Mouse (Mus musculus) kidney, postnatal 36 days (tissue): ENCODE measurements around the gene Msmp.

ENCODE experiments used
- DNase-seq, 2 experiments: peaks; one replicate each; pipeline ENCODE4 v3.0.0; 2021 to 2022; ENCODE audit warnings: mixed read lengths in 2 of 2

The Msmp gene

DNA sequence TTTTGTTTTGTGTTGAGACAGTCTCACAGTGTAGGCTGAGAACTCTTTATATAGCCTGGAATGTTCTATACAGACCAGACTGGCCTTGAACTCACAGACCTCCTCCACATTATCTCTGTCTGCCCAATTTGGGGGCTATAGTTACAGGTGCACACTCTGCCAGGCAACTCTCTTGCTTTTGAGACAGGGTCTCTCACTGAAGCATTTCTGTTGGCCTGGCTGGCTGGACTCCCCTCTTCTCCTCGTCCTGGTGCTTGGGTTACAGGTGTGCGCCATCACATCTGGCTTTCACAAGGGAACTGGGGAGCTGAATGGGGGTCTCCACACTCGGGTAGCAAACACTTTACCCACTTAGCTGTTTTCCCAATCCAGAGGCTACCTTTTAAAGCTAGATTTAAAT, 7.7 kb upstream of the Msmp start:
- no peak for DNase-seq

DNA sequence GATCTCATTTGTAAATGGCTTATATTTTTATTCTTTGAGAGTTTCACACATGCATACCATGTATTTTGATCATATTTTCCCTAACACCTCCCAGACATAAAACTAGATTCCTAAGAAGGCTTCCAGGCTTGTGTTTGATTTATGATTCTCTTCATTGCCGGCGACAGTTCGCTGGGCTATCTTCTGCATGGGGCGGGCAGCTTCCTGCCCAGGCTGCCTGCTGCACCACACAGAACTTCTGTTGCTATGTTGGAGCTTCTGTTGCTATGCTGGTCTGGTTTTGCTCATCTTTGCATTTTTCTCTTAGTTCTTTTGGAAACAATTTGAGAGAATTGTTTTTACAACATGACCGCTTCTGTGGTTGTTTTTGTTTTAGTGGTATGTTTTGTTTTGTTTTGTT, 7.2 kb upstream of the Msmp start:
- peak in 1 of 2 experiments; percentile 34 for DNase-seq

DNA sequence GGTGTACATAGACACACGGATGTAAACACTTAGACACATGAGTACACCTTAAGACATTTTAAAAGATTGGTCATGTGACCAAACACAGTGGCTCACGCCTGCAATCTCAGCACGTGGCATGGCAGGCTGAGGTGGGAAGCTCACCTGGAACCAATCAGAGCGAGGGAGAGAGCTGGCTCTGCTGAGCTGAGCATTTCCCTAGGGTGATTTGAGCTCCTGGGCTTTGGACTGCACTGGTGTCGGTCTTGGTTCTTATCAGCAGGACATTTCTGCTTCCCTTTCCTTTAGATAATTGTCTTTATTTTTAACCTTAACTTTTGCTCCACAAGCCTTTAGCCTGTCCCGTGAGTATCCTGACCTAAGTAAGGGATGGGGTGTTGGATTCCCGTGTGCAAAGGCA, 3.4 kb upstream of the Msmp start:
- peak; percentile 36 to 46 for DNase-seq

DNA sequence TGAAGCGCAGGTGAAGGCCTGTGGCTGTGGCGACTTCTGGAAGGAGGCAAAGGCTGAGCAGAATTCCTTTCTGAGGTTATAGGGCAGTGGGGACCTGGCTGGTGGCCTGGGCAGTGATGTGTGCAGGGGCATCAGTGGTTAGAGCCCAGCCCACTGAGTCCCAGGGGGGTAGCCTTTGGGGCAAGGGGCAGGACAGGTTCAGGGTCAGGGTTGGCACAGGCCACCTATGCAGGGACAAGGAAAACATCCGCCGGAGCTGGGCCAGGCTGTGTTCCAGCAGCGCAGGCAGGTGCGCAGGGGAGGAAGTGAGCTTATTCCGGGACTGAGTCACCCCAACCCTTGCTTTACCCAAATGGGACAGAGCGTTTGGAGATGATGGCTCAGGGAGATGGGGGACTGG, 2.1 kb upstream of the Msmp start:
- DNase-seq: peak; percentile 89

DNA sequence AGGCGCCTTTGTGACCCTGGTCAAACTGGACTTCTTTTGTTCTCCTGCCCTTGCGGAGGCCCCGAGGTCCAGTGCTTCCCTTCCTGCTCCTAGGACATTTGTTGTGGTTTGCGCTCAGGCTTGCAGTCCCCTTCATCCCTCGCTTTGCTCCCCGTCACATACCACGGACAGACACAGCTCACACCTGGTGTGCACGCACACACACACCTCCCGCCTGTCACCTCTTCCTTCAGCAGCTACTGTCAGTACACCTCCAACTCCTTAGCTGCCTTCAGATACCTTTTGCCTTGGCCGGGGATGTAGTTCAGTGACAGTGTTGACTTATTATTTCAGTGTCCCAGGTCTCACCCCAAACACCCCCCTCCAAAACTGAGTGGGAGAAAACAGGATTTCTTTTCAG, 1.4 kb upstream of the Msmp start:
- no peak for DNase-seq

DNA sequence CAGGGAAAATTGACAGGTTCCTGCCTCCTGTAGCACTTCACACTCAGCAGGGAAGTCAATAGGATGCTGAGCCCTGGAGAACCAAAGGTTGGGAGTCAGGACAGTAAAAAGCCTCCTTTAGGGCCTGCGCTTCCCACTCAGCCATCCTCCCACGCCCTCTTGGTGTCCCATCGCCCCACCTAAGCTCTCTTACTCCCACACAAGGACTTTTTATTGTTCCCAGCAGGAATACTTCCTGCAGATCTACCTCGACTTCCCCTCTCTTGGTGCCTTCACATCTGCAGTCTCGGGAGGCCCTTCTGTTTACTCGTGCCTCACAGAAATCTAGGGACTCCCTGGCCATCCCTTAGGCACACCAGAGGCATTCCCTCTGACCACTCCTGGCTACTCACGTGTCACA, 873 bp downstream of the Msmp start:
- DNase-seq: no peak

DNA sequence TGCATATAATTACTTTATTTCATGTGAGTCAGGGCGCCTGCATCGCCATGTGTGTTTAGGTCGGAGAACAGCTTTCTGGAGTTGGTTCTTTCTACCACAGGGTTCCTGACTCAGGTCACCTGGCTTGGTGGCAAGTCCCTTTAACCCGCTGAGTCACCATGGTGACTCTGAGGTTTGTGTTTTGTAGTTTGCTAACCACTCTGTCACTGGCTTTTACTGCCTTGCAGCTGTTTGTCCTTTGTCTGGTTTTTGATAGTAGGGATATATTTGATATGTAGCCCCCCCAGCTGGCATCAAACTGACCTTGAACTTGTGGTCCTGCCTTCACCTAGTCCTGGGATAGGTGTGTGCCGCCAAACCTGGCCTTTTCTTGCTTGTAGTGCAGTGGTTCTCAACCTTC, 2.1 kb downstream of the Msmp start:
- no peak for DNase-seq

DNA sequence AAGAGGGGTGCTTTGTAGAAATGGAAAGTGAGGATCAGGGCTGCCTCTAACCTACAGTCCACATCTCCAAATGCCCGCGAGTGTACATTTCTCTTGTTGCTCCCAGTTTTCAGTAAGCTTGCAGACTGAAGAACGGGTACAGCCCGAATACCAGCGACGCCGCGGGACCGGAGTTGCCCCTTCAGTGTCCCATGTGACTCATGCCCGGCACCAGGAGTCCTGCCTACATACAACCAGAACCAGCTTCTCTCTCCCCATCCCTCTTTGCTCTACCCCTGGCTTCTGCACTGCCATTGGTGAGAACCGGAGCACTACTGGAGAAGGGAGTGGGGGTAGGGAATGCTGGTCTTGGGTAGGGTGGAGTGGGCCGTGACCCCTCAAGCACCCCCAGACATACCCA, 2.9 kb downstream of the Msmp start:
- DNase-seq: no peak

DNA sequence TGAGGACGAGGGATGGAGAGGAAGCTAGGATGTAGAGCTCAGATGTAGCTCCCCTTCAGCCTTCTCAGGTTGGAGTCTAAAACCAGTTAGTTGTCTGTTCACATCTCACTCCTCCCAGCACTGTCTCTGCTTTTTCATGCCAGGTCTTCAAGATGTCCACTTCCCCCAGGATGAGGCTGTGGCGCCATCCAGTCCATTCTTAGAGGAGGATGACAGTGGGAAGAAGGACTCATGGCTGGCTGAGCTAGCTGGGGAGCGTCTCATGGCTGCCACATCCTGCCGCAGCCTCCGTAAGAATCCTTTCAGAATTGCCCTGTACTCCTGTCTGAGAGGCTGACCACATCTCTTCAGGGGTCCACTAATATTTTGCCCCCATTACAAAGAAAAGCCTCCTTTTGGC, 3.6 kb downstream of the Msmp start:
- no peak for DNase-seq

DNA sequence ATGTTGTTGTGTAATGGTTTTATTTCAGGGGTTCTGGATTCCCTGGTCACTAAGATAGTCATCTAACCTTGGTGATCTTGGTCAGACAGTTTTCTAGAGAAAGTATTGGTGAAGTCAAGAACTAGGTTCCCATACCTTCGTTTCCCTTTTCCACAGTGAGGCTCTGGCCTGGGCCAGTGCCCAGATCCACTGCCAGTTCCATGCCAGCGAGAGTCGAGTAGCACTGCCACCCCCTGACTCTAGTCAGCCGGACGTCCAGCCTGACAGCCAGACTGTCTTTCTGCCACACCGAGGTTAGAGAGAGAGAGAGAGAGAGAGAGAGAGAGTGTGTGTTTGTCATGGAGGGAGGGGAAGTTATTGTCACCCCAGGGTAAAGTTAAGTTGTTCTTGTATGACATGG, 4.6 kb downstream of the Msmp start:
- DNase-seq: no peak

DNA sequence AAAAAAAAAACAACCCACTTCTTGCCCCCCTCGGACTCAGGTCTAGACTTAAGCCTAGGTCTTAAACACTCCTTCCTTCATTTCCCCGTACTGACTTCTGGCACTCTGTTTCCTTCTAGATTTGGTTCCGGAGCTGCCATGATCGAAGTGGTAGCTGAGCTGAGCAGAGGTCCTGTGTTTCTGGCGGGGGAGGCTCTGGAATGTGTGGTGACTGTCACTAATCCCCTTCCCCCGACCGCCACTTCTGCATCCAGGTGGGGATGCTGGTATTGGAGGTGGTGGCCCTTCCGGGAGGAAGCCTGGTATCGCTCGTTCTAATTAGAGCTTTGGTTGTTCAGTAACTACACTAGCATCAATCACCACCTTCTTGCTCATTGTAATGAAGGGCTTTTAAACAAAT, 5.0 kb downstream of the Msmp start:
- DNase-seq: no peak

DNA sequence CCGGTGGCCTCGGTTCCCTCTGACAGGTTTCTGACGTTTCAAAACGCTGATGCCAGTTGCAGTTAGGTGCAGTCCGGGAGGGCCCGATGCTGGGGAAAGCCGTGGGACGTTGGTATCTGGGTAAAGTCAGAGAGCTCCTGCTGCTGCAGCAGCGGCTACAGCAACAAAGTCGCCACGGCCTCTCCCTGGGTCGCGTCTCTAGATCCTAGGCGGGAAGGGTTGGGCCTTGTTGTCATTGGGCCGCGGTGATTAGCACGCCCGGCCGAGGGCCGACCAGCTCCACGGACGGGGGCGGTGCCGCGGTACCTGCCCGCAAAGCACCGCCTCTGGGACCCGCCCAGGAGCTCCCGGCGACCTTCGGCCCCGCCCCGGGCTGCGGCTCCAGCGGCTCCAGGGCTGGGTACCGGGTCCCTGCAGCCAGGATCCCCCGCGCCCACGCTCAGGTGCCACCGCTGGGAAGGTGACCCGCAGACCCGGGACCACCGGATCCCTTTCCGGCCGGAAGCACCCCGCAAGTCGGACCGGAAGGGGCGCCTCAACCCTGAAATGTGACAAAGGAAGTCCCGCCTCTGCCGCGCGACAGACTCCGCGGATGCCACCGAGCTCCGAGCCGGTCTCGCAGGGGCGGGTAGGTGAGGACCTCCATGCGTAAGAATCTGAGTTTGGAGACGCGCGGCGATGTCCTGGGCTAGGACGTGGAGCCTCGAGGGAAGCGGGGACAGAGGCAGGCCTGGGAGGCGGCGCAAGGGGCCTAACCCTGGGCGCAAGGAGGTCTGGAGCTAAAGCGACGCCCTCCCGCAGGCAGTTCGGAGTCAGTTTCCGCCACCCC, 5.7 kb downstream of the Msmp start, which contains the start of the genes Rgp1 and Gba2:
Gene Rgp1 (plus strand): TSS at position 340 of the 829 bp plus-strand sequence.
Gene Gba2 (minus strand): TSS at position 498 of the 829 bp plus-strand sequence.
- DNase-seq: peak; percentile 95 to 96

DNA sequence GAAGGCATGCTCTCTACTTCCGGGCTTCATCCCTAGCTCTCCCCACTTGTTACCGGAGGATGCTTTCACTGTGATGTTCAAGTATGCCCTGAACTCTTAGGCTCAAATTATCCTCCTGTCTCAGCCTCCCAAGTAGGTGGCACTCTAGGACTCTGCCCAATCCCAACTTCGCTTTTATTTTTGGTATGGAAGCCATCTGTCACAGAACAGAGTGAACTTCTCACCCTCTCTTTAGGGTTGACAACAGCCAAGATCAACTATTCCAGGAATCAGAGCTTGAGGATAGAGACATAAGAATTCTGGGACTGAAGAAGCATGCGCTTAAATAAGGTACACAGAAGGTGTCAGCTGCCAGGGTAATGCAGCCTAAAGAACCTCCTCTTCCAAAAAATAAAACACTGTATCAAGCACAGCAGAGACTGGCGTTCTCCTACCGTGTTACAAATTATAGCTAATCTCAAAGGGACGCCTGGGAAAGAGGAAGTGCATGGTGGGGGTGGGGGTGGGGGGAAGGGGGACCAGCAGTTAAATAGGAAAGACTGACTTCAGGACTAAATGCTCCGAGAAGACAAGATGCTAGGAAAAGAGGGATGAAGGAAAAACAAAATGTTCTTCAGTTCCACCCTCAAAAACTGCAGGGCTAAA, 6.9 kb downstream of the Msmp start:
- DNase-seq: no peak

DNA sequence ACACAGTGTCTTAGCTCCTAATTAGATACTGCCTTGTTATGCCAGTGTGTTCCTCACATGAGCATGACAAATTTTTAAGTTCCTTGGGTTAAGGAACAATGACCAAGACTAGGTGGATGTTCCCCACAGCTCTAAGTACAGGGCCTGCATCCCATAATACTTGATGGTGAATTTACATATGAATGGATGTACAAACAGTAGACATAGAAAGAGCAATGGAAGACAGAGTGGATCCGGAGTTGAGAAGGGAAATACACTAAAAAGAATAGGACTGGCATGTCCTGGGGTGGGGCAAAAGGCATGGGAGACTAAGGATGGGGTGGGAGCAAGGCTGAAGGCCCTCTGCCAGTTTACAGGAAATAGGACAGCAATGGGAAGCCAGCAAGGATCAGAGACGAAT, 8.9 kb downstream of the Msmp start:
- no peak for DNase-seq

DNA sequence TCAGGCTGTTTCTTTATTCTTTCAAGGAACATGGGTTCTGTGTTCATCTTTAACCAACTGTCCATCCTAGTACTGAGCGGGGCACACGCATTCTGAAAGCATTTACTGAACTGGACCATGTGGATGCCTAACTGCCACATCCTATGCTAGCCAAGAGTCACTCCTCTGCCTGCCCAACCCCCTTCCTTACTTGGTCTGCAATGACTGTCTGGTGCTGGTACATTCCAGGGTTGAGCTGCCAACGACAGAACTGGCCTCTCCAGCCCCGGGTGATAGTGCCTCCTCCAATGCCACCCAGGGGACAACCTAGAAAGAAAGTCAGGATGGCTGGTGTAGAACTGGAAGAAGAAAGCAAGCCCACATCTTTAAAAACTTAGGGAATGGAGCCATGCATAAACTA, 10.7 kb downstream of the Msmp start:
- no peak for DNase-seq

DNA sequence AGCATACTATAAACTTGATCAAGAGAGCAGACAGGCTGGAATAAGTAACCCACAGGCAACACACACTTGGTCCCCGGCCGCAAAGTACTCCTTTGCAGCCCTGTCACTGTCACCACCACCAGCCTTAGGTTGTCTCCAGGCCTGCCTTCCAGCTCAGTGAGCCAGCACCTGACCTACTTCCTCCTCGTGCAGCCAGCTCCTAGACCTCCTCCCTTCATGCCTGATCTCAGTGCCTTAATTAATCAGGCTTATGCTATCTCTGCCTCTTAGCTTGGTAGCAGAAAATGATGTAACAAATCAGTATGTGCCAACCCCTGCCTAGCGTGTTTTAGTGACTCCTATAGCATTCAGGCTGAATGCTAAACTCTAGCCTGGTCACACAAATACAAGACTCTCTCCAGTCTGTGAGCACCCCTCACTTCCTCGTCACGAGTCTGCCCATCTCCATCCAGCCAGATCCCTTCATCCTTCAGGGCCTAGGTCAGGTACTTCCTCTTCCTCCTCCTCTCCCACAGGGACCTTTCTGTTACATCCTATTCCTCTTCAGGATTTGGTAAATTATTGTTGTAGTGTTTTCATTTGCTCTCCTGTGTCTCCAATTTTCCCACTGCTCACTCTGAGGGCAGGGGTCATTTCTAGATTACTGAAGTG, 12.8 kb downstream of the Msmp start:
- DNase-seq: no peak

DNA sequence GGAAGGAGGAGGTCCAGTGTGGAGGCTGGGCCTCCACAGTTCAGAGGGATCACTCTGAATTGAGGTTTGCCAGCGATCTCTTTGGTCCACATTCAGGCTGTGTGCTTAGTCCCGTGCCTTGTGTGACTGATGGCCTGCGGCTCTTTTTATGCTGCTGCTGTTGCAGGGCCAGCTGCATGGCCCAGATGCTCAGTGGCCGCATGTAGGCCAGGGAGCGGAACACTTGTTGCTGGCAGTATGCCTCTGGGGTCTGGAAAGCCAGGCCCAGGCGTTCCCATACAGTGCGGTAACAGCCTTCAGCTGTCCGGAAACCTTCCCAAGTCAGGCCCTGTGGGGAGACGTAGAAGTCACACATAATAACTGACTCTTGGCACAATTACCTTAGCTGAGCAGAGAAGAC, 17.2 kb downstream of the Msmp start:
- no peak for DNase-seq

DNA sequence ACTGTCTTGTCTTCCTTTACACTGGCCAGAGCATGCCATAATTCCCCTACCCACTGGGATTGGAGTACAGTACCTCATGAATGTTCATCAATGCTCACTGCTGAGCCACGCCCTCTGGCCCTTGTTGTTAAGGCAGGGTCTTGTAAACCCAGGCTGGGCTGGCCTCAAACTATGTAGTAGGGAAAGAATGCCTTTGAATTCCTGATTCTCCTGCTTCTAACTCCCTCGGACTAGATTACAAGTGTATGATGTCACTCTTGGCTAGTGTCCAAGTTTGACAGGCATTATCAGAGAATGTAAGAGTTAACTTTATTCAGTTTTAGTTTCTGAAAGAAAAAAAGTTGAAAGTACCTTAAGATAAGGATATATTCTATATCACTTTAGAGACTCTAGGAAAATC, 20.1 kb downstream of the Msmp start:
- no peak for DNase-seq

DNA sequence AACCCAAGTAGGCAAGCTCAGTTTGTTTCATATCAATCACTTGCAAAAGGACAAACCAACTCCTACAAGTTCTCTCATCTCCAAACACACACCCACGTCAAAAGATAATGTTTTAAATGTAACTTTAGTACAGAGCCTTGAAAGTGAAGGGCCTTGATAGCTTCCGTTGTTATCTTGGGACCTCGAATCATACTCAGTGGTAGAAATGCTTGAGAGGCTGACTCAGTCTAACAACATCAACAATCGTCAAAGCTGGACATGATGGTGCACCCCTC, 20.8 kb downstream of the Msmp start:
- DNase-seq: no peak

DNA sequence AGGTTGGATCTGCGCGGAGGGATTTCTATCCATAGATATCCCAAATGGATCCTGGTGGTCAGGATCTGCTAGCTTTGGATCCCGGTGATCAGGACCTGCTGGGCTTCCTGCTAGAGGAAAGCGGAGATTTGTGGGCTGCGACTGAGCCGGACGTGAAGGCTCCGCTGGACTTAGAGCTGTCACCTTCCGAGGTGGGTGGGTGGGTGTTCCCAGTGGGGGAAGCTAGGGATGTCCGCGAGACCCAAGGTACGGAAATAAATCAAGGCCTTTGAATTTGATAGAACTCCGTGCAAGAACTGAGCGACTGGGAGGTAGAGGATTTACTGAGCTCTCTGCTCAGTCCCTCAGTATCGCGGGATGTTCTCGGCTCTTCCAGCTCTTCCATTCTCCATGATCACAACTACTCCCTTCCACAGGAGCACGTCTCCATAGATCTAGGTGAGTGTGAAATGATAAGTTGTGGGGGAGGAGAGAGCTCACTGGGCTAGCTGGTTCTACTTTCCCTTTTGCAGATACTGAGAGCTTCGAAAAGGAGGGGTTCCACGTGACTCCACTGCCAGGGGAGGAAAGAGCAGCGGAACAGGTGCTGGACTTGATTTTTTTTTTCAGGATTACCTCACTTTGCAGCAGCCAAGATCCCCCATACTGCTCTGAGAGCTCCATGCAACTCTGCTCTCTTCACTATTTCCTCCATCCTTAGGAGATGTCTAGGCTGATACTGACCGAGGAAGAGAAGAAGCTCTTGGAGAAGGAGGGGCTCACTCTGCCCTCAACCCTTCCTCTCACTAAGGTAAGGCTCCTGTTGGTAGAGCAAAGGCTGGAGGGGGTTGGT, 21.3 kb downstream of the Msmp start:
- DNase-seq: no peak

DNA sequence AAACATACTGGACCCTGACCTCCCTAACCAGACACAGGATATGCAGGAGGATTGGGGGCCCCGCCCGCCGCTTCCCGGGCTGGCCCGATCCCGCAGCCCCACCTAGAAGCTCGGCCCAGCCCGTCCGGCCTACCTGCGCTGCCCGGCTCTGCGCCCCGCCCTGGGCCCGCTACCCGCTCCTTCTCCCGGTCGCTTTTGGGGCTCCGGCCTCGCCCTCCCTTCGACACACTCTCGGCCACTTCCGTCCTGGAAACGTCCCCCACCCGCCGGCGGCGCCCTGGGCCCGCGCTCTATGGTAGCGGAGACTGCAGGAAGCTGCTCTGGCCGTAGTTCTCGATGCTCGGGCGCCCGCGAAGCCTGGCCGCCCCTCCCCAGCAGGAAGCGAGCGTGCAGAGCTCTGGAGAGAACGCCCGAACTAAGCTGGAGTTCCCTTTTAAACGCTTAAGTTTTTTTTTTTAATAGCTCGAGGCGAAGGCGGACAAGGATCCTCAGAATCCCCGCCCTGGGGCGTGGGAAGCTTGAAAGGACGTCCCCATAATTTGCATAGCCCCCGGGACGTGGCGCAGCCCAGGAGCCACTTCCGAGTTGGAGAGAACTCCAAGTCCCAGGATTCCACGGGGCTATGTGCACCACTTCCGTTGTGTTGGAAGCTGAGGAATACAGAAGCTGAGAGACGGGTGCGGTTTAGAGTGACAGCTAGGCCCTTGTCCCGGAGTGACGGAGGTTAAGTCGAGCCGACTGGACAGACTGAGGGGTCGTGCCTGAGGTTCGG, 22.1 kb downstream of the Msmp start, which contains the start of the genes Creb3 and Tln1:
Gene Creb3 (plus strand): TSS at position 336 of the 772 bp plus-strand sequence.
Gene Tln1 (minus strand): TSS at position 695 of the 772 bp plus-strand sequence.
- DNase-seq: peak; percentile 95 to 98

DNA sequence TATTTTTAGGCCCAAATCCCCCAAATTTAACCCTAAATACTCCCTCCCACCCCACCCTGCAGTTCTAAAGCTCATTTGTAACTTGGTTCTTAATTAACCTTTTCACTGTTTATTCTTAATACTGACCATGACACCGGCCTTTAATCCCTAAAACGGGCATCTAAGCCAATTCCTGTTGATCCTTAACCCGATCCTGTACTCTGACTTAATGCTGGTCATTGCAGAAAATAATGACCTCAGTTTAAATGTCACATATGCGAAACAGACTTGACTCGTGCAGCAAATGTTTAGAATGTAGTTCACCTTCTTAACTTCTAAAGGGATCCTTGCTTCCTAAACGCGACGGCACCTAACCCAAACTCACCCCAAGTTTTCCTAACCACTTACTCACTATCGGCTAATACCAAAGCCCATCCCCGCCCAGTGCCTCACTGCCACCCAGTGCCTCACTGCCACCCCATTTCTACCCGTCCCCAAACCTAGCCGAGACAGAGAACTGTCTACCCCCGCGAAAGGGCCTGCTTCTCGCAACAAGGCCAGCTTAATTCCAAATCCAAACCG, 22.8 kb downstream of the Msmp start:
- peak; percentile 28 to 62 for DNase-seq
